Mouse (Mus musculus) cerebellum, postnatal 4 days (tissue): ENCODE results near the gene Smarcd3.
"Not testable (repeated sequence)": the region's sequence is repeated elsewhere in the genome, so short reads cannot be mapped to it uniquely, and the experiment has no call there.

Source experiments
- DNase-seq, 2 experiments: peaks; one replicate each; pipeline ENCODE4 v3.0.0; 2022; ENCODE audit warnings: low spot score in 2 of 2, mixed read lengths in 1 of 2

Gene Smarcd3

DNA sequence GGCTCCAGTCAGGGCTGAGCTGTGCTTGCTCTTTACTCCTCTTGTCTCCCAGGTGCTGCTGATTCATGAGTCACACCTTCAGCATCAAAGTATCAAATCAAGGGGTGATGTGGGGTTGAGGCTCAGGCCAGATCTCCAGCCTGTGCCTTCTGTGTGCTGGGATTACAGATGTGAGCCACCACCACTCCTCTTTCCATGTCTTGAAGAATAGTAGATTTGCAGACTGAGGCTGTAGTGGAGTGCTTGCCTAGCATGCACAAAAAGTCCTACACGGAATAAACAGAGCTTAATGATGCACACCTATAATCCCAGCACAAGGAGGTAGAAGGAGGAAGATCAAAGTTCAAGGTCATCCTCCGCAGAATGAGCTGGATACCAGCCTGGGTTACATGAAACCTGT lies 67.5 kb downstream of the Smarcd3 start, which contains the start of gene 4931409K22Rik:
Gene 4931409K22Rik (minus strand): TSS at position 101 of the 400 bp plus-strand sequence.
- DNase-seq = no peak

DNA sequence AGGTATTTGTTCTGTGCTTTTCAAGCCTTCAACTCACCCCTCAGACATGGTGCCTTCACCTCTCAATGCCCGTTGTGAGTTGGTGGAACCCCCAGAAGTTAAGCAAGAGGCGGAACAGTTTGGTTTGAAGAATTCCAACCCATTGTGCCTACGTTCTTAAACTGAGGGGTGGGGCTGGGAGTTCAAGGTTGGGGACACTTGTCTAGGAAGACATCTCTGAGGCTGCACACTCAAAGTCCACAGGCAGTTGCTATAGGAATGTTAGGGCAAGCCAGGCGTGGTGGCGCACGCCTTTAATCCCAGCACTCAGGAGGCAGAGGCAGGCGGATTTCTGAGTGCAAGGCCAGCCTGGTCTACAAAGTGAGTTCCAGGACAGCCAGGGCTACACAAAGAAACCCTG lies 68.9 kb downstream of the Smarcd3 start:
- not testable (repeated sequence) for DNase-seq

DNA sequence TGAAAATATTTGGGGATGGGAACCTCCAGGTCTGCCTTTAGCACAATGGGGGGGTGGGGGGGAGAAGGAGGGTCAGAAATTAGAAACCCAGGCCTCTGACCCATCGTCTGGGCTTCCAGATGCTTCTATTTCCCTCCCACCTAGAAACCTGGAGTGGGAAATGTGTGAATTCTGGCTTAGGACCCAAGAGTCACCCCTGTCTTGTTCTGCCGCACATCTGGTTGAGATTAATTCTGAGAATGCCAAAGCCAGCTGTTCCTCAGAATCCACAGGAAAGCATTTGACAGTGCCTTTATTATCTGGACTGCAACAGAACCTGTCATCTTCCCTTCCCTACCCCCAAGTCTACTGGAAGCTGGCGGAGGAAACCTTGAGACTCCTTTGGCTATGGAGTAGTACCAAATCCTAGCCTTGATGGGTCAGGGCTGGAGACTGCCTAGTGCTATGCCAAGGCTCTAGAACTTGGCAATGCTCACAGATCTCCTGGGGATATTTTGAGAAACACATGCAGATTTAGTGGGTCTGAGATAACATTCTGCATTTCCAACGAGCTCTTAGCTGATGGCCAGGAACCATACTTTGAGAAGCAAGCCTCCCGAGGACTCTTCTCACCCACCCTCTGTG lies 70.5 kb downstream of the Smarcd3 start:
- DNase-seq = no peak

DNA sequence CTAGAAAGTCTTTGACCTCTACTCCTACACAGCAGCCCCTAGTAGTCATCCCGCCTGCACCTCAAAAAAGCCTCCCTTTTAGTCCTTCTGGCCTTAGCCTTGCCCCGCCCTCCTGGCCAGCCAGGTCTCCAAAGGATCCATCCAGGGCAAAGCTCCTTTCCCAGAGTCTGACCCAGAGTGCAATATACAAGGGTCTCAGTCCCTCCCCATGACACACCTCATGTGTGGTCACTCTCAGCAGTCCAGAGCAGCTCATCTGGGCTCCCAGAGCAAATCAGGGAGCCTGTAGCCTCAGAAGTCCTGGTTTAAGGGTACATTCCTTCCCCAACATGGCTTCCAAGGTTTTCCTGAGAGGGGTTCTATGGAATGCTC lies 72.9 kb downstream of the Smarcd3 start:
- DNase-seq = no peak

DNA sequence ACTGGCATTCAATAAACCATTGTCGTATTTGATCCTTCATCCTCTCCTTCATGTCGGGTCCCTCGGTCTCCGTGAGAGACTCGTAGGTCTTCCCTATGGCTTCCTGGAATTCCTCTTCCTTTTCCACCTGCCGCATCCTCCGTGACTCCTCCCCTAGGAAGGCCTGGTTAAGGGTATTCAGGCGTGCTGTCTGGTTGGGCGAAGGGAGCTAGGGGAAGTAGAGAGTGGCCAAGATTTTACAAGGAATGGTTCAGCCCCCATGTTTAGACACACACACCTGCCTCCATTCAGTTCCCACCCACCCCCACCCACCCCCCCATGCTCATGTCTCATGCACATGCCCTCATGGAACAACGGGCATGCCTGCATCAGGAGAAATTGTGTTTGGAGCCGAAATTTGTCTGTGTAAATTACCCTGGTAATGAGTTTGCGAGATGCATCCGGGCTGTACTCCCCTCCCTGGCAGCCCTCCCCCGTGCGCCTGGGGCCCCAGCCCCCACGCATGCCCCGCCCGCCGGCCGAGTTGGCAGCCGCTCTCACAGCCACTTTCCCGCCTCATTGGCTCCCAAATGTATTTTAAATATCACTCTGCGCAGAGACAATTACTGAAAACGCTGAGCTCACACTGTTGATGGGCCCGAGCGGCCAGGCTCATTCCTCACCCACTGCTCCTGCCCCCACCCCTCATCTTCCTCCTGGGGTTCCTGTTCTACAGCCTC lies 73.5 kb downstream of the Smarcd3 start:
- peak; percentile 51 for DNase-seq

DNA sequence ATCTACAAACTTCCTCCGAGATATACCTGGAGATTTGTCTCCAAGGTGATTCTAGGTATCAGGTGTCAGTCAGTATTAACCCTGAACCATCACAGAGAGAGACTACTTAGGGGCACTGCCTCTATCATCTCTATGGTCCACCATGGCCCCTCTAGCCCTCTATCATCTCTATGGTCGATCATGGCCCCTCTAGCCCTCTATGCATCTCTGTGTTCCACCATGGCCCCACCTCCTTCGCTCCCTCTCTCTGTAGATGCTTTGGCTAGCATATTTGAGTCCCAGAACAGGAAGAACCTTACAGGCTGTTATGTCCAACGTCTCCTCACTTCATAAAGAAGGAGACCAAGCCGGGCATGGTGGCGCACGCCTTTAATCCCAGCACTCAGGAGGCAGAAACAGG lies 81.6 kb downstream of the Smarcd3 start:
- no peak for DNase-seq

DNA sequence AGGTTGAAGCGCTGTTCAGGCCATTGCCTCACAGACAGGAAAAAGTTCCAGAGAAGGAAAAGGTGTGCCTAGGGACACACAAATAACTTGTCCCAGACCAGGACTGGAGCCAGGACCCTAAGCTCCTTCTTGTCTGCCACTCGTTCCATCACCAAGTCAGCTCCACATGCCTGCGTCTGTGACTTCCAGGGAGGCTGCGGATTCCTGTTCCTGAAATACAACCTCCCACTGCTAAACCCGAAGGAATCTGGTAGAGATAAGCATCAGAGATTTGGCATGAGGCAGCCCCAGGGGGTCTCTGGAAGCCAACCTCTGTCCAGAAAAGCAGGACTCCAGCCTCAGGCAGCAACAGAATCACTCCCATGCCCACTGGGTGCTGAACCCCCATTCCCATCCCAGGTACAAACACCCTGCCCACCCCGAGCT lies 83.1 kb downstream of the Smarcd3 start:
- no peak for DNase-seq
